Mouse (Mus musculus): ENCODE results near the gene Slc1a5. TPM values are rescaled to one million over a fixed set of nuclear protein-coding genes. Genes with fewer than 3 reads are reported as not detected.

Slc1a5 gene
- total RNA-seq, 1 experiment from 2014 or later: 41.8 TPM

DNA sequence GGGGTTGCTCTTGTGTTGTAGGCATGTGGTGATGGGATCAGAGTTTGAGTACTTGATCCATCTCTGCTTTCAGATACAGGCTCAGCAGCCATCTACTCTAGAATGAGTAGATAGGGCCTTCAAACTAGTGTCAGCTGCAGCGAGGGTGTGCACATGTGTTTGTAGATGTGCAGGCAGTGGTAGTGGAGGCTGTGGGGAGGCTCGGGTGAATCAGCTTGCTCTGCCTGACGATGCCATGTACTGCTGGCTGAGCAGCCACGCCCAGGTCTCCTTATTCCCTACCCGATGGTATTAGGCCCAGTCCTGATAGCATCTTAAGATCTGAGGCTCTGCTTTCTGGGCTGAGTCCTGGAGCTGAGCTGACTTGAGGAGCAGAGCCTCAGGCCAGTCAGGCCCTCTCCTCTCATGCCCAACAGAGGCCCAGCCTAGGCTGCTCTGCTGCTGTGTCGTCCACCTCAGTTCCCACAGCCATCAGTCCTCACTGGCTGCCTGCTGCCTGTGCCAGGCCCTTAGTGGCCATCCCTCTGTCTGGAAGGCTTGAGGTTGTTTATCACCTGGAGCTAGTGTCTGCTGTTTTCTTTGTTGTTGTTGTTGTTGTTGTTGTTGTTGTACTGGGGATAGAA lies 57.8 kb downstream of the Slc1a5 start:
- ATAC-seq (replicated peaks in 1 of 2; ENCODE audit: insufficient read depth in 1 of 2, low FRiP score in 2 of 2, low TSS enrichment in 1 of 2, low read depth in 1 of 2, poor library complexity in 2 of 2, severe bottlenecking in 2 of 2): no peak

DNA sequence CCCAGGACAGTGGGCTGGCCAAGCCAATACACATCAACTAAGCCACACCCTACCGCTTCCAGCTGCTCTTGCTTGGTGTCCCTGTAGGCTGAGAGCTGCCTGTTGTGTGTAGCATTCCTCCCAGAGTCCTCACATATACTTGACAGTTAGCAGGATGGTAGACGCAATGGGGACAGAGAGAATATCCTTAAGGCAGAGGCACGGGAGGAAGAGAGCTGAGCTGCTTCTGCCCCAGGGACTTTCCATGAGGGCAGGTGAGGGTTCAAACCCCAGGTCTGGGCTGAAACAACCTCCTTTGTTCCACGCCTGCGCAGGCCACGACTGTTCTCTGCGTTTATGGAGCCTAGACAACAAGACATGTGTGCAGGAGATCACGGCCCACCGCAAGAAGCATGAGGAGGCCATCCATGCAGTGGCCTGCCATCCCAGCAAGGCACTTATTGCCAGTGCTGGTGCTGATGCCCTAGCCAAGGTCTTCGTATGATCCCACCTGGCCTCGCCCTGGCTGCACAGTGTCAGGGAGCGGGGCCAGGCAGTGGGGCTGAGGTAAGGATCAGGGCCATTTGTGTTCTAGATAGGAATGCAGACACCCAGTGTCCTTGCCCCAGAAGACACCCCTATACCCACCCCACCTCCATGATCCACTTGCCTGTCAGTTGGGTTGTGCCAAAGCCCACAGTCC lies 58.4 kb downstream of the Slc1a5 start:
- ATAC-seq (replicated peaks in 1 of 2; ENCODE audit: insufficient read depth in 1 of 2, low FRiP score in 2 of 2, low TSS enrichment in 1 of 2, low read depth in 1 of 2, poor library complexity in 2 of 2, severe bottlenecking in 2 of 2): no peak

DNA sequence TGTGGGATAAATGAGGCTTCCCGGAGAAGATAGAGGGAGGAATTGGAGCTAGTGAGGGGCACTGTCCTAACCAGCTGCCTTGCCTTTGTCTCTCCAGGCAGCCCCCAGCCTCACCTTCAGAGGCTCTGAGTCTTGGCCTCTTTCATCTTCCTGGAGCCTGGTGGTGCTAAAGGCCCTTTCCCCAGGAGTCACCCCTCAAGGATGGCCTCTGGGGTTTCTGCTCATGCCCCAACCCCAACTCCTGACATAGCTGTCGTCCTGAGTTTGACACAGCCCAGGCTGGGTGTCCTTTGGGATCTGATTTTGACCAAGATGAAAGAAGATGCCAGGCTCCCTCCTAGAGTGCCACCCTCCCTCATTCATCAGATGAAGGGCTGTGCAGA lies 59.0 kb downstream of the Slc1a5 start:
- no peak for ATAC-seq (replicated peaks in 1 of 2; ENCODE audit: insufficient read depth in 1 of 2, low FRiP score in 2 of 2, low TSS enrichment in 1 of 2, low read depth in 1 of 2, poor library complexity in 2 of 2, severe bottlenecking in 2 of 2)

DNA sequence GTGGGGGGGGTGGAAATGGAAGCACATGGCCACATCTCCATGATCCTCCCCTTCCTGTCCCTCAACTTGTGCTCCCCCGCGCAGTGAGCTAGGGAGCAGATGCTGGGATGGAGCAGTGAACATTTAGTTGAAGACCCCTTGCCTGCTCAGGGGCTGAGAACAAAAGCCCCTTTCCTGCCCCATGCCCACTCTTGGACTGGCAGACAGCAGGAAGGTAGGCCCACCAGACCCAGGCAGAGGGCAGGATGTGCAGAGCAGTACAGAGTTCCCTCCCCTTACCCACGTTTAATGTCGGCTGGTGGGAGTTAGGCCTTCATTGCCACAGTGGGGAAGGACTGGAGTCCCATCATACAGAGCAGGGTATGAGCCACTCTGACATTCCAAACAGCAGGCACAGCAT lies 59.9 kb downstream of the Slc1a5 start:
- ATAC-seq (replicated peaks in 1 of 2; ENCODE audit: insufficient read depth in 1 of 2, low FRiP score in 2 of 2, low TSS enrichment in 1 of 2, low read depth in 1 of 2, poor library complexity in 2 of 2, severe bottlenecking in 2 of 2): no peak

DNA sequence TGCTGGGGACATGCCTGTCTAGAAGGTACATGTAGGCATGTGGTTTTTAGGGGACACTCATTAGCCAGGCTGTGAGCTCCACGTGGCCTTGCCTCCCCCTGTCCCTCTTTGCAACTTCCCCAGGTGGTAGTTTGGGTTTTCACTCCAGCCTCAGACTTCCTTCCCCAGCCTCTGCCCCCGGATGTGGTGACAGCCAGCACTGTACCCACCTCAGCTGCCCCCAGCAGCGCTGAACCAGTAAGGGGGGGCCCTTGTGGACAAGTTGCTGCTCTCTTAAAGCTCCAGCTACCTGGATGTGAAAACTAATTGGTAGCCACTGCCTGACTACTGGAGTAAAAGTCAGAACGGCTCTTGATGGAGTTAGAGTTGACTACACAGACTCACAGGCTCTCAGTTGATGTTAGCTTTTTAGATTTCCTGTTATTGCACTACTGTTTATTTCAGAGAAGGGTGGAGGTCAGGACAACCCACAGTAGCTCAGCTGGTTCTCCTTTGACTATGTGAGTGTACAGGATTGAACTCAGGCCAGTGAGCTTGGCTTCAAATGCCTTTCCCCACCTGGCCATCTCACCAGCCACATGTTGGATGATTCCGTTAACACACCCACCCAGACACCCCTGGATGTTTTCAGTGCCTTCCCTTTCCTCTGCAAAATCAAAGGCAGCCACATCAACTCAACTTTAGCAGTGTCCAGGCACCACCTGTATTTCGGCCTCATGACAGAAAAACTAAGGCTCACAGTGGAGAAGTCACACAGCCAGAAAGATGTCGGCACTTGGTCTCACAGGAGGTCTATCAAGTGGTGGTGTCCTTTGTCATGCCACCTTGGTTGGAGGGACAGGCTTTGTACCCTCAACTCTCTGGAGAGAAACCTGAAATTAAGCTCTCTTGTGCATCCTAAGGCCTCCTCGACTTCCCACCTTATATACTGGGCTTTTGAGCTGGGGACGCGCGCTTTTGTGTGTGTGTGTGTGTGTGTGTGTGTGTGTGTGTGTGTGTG lies 60.7 kb downstream of the Slc1a5 start:
- peak; percentile 60 to 63 for ATAC-seq (replicated peaks in 1 of 2; ENCODE audit: insufficient read depth in 1 of 2, low FRiP score in 2 of 2, low TSS enrichment in 1 of 2, low read depth in 1 of 2, poor library complexity in 2 of 2, severe bottlenecking in 2 of 2)

DNA sequence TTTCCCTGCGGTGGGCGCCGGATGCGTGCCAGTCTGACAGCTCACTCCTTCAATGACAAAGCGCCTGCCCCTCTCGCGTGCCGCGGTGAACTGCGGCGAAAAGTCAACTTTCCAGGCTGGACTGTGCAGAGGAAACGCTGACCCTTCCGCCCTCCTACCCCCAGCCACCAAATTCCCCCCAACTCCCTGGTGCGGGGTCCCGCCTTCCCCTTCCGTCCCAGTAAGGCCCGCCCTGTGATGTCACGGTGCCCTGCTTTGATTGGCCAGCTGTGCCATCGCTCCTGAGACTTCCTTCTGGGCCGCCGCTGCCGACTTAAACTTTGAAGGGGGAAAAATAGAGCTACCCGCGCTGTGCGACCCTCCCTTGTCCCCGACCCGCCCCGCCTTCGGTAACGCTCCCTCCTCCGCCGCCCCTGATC lies 61.5 kb downstream of the Slc1a5 start, which contains the start of gene Prkd2:
TSS of gene Prkd2 (plus strand) at position 258 of the 419 bp plus-strand sequence.
- peak; percentile 47 to 60 for ATAC-seq (replicated peaks in 1 of 2; ENCODE audit: insufficient read depth in 1 of 2, low FRiP score in 2 of 2, low TSS enrichment in 1 of 2, low read depth in 1 of 2, poor library complexity in 2 of 2, severe bottlenecking in 2 of 2)

DNA sequence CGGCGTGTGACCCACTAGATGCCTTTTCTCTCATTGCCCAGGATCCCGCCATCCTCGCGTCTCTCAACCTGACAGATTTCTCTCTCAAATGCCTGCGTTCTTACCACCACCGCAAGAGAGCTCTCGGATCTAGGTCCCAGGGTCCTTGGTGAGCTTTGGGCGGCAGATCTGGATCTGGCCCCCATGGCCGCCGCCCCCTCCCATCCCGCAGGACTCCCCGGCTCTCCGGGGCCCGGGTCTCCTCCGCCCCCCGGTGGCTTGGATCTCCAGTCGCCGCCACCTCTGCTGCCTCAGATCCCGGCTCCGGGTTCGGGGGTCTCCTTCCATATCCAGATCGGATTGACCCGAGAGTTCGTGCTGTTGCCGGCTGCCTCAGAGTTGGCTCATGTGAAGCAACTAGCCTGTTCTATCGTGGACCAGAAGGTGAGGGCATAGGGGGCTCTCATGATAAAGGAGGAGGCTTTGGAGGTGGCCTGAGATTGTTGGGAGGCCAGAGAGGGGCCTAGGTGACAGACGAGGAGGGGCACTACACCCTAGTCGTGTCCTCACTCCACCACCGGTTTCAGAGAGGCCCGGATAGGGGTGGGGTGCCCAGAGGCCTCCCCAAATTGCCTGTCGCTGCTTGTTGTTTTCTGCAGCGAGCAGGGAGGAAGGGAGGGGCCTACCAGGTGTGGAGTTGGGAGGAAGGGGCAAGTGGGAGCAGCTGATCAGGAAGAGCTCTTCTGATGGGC lies 62.5 kb downstream of the Slc1a5 start:
- no peak for ATAC-seq (replicated peaks in 1 of 2; ENCODE audit: insufficient read depth in 1 of 2, low FRiP score in 2 of 2, low TSS enrichment in 1 of 2, low read depth in 1 of 2, poor library complexity in 2 of 2, severe bottlenecking in 2 of 2)

DNA sequence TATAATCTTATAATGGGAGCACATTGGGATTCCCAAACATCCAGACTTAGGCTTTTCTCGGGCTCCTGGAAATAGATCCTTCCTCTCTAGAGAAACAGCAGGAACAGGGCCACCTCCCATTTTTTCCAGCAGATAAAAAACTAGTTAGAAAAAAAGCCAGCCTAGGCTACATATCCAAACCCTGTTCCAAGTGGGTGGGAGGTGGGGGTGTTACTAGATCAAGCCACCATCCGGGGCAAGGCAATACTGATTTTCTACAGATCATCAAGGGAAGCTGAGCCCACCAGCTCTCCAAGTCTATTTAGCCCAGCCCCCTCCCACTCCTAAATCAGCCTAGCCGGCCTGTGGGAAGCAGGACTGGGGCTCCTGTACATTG lies 63.5 kb downstream of the Slc1a5 start:
- ATAC-seq (replicated peaks in 1 of 2; ENCODE audit: insufficient read depth in 1 of 2, low FRiP score in 2 of 2, low TSS enrichment in 1 of 2, low read depth in 1 of 2, poor library complexity in 2 of 2, severe bottlenecking in 2 of 2): no peak

DNA sequence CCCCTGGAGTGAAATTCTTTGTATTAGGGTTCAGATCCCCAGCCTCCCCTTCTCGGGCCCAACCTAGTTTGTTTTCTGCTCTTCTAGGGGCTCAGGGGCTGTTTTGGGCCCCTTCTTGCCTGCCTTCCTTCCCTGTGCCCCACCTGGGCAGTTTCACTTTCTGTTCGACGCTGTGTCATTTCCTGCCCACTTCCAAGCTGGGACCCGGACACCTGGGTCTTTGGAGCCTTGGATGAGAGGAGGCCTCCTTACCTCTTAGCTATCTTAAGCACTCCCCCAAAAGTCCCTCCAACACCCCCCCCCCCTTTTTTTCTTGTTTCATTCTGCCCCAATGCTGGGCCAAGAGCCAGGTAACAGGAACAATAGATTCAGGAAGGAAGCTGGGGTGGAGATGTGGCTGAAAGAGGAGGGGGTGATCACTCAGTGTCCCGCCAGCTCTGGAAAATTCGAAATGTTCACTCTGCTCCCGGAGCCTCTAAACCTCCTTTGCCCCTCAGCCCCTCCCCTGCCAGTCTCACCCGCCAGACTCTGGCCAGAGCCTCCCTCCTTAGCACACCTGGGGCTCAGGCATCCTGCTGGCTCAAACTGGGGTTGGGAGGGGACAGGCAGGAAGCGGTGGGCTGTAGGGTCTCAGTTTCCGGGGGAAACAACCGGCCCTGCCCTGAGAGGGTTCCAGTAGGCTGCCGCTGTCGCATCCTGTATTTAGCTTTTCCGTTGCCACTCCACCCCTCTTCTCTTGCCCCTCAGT lies 64.1 kb downstream of the Slc1a5 start:
- peak; percentile 5 to 25; a peak in 3 of 4 replicates for ATAC-seq (replicated peaks in 1 of 2; ENCODE audit: insufficient read depth in 1 of 2, low FRiP score in 2 of 2, low TSS enrichment in 1 of 2, low read depth in 1 of 2, poor library complexity in 2 of 2, severe bottlenecking in 2 of 2)

DNA sequence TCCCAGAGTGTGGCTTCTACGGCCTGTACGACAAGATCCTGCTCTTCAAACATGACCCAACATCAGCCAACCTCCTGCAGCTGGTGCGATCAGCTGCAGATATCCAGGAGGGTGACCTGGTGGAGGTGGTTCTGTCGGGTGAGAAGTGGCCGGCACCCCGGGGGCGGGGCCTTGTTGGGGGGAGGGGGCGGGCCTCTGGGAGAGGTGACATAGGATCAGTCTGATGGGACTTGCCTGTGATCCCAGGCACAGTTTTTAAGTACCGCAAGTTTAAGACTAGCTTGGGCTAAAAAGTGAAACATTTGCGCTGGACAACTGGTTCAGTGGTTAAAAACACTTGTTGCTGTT lies 64.7 kb downstream of the Slc1a5 start:
- ATAC-seq (replicated peaks in 1 of 2; ENCODE audit: insufficient read depth in 1 of 2, low FRiP score in 2 of 2, low TSS enrichment in 1 of 2, low read depth in 1 of 2, poor library complexity in 2 of 2, severe bottlenecking in 2 of 2): no peak

DNA sequence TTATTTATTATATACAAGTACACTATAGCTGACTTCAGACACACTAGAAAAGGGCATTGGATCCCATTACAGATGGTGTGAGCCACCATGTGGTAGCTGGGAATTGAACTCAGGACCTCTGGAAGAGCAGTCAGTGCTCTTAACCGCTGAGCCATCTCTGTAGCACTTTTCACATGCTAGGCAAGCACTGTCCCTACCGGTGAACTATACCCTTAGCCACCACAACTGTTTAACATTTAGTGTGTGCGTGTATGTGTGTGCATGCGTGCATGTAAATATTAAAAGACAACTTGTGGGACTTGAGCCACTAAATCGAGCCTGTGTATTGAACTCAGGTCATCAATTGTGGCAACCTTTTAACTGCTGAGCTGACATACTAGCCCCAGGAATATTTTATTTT lies 65.6 kb downstream of the Slc1a5 start:
- ATAC-seq (replicated peaks in 1 of 2; ENCODE audit: insufficient read depth in 1 of 2, low FRiP score in 2 of 2, low TSS enrichment in 1 of 2, low read depth in 1 of 2, poor library complexity in 2 of 2, severe bottlenecking in 2 of 2): no peak

DNA sequence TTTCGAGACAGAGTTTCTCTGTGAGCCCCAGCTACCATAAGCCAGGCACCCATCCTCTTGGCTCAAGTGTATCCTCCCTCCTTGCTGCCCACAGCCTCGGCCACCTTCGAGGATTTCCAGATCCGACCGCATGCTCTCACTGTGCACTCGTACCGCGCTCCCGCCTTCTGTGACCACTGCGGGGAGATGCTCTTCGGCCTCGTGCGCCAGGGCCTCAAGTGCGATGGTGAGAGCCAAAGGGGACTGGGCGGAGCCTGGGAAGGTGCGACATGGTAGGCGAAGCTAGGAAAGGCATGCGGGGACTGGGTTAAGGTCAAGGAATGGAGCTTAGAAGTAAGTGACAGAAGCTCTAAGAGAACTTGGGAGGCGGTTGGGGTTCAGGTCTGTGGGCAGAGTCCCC lies 66.4 kb downstream of the Slc1a5 start:
- ATAC-seq (replicated peaks in 1 of 2; ENCODE audit: insufficient read depth in 1 of 2, low FRiP score in 2 of 2, low TSS enrichment in 1 of 2, low read depth in 1 of 2, poor library complexity in 2 of 2, severe bottlenecking in 2 of 2): no peak

Other genes starting within 250 kb of the Slc1a5 start
- 16.3 and 16.8 TPM in 2 replicates for gene Arhgap35, start 166.3 kb upstream of the Slc1a5 start, total RNA-seq (2017)
- not detected in 2 replicates for gene Ceacam15, start 105.6 kb upstream of the Slc1a5 start, total RNA-seq (2017)
- gene Ceacam9, start 59.4 kb upstream of the Slc1a5 start, total RNA-seq (2017): not detected in 2 replicates
- gene Ap2s1, start 42.9 kb upstream of the Slc1a5 start, total RNA-seq (2017): 43.2 and 67.9 TPM in 2 replicates
- gene Strn4, start 34.5 kb downstream of the Slc1a5 start, total RNA-seq (2017): 50.9 and 54.5 TPM in 2 replicates
- gene Fkrp, start 35.4 kb downstream of the Slc1a5 start, total RNA-seq (2017): 8.7 and 15.6 TPM in 2 replicates
- gene Prkd2, start 61.6 kb downstream of the Slc1a5 start, total RNA-seq (2017): 22.3 and 30.6 TPM in 2 replicates
- gene Dact3, start 94.0 kb downstream of the Slc1a5 start, total RNA-seq (2017): 0.99 TPM in 1 of 2 replicates, not detected in the other
- gene Gng8, start 110.4 kb downstream of the Slc1a5 start, total RNA-seq (2017): 0.25 TPM in 1 of 2 replicates, not detected in the other
- gene Ptgir, start 125.2 kb downstream of the Slc1a5 start, total RNA-seq (2017): 1.3 and 3.7 TPM in 2 replicates
- 391 and 520 TPM in 2 replicates for gene Calm3, start 142.8 kb downstream of the Slc1a5 start, total RNA-seq (2017)
- 0.25 TPM in 1 of 2 replicates, not detected in the other for gene Pnmal2, start 163.3 kb downstream of the Slc1a5 start, total RNA-seq (2017)
- not detected in 2 replicates for gene Pnmal1, start 178.3 kb downstream of the Slc1a5 start, total RNA-seq (2017)
- gene Gm42372, start 201.7 kb downstream of the Slc1a5 start, total RNA-seq (2017): 0.99 and 1.6 TPM in 2 replicates
- 12.1 and 13.4 TPM in 2 replicates for gene Ccdc8, start 211.4 kb downstream of the Slc1a5 start, total RNA-seq (2017)
- gene Ppp5c, start 246.6 kb downstream of the Slc1a5 start, total RNA-seq (2017): 80.2 and 111 TPM in 2 replicates